Mouse (Mus musculus): ENCODE data around the gene Tnni3.

DNA sequence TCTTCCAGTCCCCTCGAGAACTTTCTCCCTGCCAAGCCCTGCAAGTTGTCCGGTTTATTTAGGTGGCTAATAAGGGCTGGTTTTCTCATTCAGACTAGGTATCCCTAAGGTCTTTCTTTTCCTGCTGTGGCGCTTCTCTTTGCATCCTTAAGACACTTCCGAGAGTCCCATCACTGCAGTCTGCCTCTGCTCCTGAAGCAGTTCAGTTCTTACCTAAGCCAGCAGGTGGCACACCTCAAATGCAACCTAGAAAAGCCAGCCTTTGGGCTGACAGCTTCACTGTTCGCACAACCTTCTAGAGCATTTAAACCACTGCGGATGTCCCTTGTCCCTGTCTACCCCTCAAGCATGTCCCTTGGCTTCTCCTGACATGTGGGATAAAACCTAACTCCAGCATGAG lies 44.4 kb downstream of the Tnni3 start:
- no peak for TF ChIP-seq POLR2A (IDR thresholded peaks at IDR 0.05; ENCODE audit: control insufficient read depth, extremely low read depth, insufficient read depth, low read length, poor library complexity)
- TF ChIP-seq CTCF (IDR thresholded peaks at IDR 0.05; ENCODE audit: borderline replicate concordance, control insufficient read depth, extremely low read depth, insufficient read depth, low read length, poor library complexity) = no peak

All from thymus, adult 2 months (tissue).